Mouse (Mus musculus) mouse embryonic stem cell (cell line): ENCODE measurements at regions not wholly inside any gene's neighbourhood (a gene's known extent, or its start where the extent isn't known, plus 50 kb on each side); places are given as distances from the start of the nearest gene placed in this dataset.

Experiments used
- in situ Hi-C, 2 experiments: fragments of 300-500 bp; cut with MboI; formaldehyde crosslinking; loops; 1 replicate in 1 of 2; 3 replicates in 1 of 2; pipeline ENCODE4 v1.14.3; 2019 to 2020; ENCODE audit warnings: low sequenced_read_pairs in 2 of 2, low pct_unique_long_range_greater_than_20kb in 1 of 2, mixed read lengths in 1 of 2; ENCODE audit not compliant: unreplicated experiment in 1 of 2

DNA sequence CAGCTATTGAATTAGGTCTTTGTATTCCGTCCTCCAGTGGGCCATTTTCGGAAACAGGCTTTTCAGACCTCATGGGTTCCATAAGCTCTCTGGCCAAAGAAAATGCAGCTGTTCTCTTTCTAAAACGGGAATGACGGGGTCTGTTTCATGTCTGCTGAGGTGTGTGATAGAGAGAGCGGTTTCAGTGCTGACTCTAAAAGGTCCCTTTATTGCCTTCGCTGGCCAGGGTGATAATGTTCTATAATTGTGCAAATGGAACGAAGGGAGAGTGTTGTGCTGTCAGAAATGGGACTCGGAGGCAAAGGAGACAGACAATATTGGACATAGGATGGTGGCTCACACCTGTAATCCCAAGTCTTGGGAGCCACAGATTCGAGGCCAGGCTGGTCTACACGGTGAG, 53.5 kb upstream of the Osbpl8 start:
- in situ Hi-C loops = no loop called here

DNA sequence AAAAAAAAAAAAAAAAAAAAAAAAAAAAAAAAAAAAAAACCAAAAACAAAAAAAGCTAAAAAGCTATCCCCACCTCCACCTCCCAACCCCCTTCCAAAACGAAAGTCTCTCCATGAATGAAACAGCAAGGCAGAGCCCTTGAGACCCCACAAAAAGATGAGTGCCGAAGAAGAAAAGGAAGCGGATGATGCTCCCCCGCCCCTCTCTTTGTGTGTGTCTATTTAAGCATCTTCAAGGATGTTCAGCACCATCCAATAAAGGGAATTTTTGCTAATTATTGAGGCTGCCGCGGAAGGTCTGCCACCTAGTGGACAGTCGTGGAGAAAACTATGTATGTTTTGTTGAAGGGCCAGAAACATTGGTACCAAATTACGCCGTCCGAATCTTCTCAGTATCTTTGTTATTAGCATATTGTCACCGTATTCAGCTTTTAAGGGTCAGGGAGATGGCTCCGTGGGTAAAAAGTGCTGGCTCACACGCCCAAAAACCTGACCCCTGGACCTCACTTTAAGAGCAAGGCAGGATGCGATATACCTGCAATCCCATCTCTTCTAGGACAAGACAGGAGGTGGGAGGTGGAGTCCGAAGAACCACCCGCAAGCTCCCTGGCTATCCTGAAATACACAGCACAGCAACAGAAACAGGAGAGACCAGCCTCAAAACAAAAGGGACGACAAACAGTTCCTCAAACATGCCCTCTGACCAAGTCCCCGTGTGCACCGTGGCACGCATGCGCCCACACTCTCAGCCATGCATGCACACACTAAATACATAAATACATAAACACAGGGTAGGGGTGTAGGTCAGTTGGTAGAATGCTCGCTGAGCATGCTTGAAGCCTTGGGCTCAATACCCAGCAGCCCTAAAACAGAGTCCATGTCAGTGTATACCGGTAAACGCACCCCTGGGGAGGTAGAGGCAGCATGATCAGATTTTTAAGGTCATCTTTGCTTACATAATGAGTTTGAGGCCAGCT, 55.6 kb upstream of the Osbpl8 start:
- in situ Hi-C loops = no loop called here

DNA sequence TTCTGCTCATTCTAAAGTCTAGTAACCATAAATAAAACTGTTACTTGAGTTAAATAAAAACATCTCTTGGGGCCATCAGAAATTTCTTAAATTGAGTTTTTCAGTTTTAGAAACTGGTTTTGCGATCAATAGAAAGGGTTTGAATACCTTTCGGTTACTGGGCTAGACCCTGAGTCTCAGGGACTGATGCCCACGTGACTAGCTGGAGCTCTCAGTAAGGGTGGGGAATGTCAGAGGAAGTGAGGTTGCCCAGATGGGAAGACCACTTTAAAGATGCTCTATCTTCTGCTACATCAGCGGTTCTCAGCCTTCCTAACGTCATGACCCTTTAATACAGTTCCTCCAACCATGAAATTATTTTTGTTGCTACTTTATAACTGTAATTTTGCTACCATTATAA, 56.7 kb upstream of the Osbpl8 start:
- in situ Hi-C loops = no loop called here

DNA sequence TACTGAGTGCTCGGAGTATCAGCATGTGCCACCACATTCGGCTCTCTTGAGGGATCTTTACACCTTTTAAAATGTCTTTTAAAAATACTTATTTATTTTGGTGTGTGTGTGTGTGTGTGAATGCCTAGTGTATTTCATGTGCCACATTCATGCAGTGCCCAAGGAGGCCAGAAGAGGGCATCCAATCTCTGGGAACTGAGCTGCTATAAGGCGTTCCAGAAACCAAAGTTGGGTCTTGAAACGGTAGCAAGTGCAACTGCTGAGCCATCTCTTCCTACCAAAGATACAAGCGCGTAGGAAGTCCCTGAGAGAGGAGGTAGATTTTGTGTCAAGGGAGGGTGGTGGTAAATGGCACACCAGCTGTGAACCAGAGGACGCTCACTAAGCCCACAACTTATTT, 57.2 kb upstream of the Osbpl8 start:
- in situ Hi-C loops = no loop called here

DNA sequence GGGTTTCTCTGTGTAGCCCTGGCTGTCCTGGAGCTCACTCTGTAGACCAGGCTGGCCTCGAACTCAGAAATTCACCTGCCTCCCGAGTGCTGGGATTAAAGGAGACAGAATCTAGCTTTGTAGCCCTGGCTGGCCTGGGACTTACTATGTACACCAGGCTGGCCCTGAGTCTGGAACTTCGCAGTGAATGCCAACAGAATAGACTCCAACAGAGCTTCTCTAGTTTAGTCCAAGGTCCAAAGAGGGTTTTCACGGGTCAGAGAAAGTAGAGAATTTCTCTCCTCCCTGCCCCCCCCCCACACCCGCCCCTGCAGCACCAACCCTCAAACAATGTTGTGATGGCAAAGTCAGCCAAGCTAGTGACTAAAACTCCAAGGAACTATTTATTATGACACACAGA, 58.1 kb upstream of the Osbpl8 start:
- in situ Hi-C loops = no loop called here

DNA sequence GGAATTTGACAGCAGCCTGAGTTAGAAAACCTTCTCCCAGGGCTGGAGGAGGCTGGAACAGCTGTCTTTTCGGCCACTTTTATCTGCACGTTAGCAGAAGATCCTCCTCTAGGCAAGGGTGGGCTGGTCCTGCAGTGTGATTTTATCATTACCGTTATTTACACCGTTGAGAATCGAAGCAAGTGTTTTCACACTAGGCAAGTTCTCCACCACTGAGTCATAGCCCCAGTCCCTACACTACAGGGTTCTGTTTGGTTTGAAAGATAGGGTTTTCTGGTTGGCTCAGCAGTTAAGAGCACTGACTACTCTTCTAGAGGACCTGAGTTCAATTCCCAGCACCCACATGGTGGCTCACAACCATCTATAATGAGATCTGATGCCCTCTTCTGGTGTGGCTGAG, 58.9 kb upstream of the Osbpl8 start:
- in situ Hi-C loops = no loop called here

DNA sequence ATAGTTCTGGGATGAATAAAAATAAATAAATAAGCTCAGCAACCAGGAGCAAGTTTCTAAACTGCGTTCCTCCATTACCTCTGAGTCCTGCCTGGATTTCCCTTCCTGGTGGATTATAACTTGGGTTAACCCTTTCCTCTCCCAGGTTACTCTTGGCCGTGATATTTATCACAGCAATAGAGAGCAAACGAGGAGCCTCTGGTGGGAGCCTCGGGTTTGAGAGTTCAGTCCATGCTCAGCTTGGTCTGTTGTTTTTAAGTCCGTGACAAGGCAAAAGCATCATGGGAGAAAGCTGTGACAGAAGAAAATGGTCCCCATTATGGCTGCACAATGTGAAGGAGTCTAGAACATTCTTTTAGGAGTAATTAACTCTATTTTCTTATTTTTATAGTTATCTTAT, 61.0 kb upstream of the Osbpl8 start:
- in situ Hi-C loops = no loop called here

DNA sequence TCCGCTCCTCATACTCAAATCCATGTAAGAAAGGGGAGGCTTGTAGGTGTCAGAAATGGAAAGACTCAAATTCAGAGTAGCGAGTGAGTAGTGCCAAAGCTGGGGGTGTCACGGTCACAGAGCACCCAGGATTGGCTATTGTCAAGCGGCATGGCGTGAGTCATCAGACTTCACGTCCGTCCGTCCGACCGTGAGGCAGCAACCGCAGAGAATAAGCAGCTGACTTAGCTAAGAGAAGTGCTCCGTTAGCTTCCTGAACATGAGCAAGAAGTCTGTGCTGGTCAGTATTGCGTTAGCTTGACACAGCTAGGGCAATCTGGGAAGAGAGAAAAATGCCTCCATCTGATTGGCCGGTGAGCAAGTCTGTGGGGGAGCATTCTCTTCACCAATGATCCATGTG, 61.5 kb upstream of the Osbpl8 start:
- in situ Hi-C loops = no loop called here

DNA sequence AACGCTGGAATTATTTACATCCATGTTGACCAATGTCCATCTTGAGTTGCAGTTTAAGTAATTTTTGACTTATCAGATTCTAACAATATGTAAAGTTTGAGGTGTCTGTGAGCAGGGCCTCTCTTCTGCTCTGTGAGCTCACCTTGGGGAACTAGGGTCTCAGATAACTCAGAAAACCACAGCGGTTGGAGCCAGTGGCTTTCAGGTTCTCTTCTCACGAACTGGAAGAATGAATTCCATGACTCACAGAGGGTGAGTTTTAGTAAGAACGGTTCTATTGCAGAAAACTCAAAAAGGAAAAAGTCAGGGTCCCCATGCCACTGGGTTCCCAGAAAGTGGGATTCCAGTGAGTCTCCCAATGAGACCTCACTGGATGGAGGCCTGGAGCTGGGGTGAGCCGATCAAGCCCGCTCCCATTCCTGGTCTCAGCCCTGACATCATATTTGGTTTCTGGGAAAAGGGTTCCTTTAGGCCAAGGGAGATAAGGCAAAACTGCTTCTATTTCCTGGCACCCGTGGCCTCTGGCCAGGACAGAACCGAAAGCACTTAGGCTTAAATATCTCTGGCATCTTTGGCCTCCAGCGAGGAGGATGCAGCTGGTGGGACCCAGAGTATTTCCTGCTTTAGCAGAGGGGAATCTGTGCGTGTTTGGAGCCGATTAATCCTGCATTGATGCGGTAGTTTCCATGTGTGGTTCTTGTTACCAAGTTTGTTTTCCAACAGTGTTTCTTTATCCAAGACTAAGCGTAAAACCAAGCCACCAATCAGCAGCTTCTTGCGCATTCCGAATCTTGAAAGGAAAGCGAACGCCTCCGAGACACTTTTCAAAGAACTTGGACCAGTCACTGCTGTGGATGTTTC, 62.4 kb upstream of the Osbpl8 start:
- in situ Hi-C loops = no loop called here

DNA sequence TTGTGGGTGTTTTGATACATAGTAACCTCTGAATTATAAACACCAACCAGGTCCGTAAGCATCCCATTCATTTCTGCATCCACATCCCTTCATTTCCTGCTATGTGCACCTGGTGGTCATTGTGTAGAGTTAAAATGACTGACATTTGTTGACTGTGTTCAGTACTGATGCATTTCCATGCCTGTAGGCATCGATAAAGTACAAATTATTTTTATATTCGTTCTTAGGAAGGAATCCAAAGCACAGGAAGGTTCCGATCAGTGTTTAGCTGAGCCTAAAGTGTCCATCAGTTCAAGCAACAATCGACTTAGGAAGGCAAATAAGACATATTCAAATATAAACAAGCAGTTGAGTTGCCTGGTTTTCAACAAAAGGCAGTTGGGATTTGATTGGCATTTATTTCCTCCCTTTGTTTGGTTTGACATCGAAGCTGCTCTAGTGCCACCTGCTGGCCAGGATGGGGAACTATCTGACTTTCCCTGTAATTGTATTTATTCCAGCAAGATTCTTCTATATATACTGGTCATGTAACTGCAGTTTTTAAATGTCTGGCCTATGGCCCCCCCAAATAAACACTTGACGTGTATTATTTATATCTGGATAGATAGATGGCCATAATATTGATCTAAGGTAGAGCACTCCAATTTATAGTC, 64.6 kb upstream of the Osbpl8 start:
- in situ Hi-C loops = loop anchor here (5.0 to 10.0 kb wide), 3 partner anchors 115 to 308 kb away; no protein-coding TSS in a partner anchor

DNA sequence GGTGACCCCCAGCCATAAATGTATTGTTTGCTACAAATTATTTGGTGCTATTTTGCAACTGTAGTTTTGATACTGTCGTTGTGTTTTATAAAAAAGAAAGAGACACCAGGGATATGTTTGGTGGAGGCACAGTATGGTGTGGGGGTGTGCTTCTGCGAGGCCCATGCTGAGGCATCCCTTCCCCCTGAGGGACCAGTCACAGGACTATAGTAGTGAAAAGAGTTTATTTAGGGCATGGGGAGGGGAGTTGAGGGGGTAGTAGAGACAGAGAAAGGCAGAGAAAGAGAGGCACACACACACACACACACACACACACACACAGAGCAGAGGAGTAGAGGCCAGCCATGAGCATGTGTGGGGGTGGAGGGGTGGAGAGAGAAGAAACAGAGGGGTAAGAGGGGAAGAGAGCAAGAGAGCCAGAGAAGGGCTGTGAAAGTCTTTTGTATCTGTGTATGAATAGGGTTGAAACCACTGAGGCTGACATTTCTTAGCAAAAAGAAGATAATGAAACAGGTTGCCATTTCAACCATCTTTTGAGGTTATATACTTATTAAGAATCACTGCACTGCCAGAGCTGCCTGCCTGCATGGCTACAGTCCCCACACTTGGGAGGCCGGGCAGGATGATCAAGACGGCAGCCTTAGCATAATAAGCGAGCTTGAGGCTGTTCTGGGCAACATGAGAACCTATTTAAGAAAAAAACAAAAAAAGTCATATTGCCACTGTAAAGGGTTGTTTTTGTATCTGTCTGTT, 65.3 kb upstream of the Osbpl8 start:
- in situ Hi-C loops = loop anchor here (5.0 to 10.0 kb wide), 3 partner anchors 114 to 307 kb away; no protein-coding TSS in a partner anchor

DNA sequence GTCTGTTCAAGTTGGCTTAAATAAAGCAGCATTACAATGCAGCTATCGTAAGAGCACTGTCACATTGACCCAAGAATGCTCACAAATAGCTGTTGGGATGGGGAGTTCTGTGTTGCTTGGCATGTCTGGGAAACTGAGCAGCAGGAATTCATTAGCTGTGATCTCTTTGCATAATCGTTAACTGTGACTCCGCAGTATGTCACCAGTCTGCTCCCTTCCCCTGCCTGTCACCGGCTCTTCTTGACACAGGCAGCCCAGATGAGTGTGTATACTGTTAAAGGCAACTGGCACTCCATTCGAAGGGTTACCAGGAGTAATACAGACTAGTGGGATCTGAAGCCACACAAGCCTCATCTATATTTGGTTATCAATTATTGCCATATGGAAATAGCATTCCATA, 67.3 kb upstream of the Osbpl8 start:
- in situ Hi-C loops = loop anchor here (5.0 to 10.0 kb wide), 3 partner anchors 112 to 305 kb away; no protein-coding TSS in a partner anchor

DNA sequence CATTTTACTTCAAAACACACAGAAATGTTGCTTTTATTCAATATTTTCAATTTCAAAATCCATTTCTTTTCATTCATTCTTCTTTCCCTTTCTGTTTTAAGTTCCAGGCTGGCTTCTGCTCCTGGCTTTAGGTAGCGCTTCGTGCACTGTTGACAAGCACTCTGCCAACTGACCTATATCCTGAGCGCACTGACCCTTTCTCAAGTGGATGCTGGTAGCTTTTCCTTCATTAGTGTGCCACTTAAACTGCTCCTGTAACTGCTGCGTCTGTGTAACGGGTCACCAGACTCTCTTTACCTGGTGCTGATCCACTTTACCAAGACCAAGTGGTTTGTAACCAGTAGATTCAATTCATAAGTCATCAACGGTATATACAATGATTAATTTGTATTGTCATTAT, 67.7 kb upstream of the Osbpl8 start:
- in situ Hi-C loops = loop anchor here (5.0 to 10.0 kb wide), 3 partner anchors 112 to 305 kb away; no protein-coding TSS in a partner anchor

DNA sequence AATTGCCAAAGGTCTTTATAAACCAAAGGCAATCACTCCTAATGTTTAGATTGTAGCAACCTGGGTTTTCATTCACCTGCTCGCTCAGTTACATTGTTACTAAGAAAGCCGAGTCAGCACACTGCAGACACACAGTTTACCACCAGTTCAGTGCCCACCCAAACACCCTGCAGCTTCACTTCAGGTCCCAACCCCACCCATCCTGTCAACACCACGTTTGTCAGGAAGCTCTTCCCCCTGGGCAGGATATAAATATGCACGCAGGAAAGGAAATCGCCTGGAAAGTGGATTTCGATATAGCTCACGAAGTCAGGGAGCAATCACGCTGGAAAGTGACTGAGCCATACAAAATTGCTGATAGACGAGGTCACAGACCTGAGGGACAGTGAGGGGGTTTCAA, 70.1 kb upstream of the Osbpl8 start:
- in situ Hi-C loops = loop anchor here in 1 of 2 experiments (10.0 kb wide), 1 partner anchor 110 kb away; no protein-coding TSS in a partner anchor

DNA sequence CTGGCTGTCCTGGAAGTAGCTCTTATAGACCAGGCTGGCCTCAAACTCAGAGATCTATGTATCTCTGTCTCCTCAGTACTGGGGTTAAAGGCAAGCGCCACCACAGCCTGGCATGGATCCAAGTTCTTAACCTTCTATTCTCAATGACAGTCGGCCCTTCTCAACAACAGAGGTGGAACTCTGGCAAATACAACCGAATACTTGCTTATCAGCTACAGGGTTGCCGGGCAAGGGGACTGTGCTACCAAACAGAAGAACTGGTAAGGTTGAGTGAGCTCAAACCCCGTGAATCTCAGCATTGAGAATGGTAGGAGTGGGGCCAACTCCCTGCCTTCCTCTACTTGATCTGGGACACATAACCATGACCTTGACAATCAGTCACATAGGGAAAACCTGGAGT, 75.2 kb upstream of the Osbpl8 start:
- in situ Hi-C loops = no loop called here

DNA sequence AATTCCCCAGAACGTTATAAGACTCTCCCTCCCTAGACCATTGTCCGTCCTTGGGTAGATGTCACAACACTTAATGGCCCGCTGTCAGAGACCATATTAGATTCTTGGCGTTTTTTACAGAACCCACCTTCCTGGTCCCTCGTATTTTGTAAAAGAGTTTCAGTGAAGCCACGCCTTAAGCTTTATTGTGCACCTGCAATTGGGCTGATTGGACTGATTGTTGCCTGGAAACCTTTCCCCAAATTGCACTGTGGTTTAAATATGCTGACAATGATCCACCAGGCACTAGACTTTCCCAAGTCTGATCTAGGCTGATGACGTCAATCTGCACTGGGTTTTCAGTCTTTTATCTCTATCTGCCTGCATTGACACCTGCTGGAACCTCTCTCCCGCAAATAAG, 75.6 kb upstream of the Zdhhc17 start:
- in situ Hi-C loops = no loop called here

DNA sequence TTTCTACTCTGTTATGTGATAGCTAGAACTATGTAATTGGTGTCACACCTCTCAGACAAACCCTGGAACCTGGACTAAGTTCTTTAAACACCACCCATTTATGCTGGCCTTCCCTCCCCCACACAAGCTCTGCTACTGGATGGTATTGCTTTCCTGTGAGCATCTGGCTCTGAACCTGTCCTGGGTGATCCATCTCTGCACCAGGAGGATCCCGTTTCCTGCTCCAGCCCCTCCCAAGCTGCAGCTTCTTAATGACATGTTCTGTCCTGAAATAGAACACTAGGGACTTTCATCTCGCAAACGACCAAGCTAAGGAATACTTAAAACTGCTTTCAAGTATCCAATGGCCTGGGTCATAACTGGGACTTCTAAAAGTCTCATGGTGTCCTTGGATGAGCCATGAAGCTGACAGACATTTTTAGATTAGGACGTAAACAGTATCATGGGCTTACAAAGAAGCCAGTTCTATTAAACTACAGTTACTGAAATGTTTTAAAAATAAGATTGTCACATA, 74.4 kb upstream of the Zdhhc17 start:
- in situ Hi-C loops = no loop called here

DNA sequence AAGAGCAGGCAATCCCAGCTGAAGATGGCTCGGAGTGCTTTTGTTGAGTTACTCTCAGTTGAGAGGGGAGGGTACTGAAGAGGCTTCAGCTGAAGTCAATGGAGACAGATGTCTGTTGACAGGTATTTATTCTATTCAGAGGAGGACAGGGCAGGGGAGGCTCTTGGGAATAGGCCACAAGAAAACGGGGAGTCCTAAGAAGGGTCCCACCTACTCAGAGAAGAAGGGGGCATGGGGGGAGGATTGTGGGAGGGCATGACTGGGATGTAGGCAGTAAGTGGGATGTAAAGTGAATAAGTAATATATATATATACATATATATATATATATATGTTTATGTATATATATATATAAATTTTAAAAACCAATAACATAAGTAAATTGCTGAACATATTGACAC, 73.9 kb upstream of the Zdhhc17 start:
- in situ Hi-C loops = no loop called here
